Mouse (Mus musculus) forebrain, embryonic 11.5 days (tissue): ENCODE data around the gene Tanc2. TPM values are rescaled to one million over a fixed set of nuclear protein-coding genes. Genes with fewer than 3 reads are reported as not detected.

Experiments
- microRNA-seq: library from miRNA; unstranded; fragments of <30 nt; microRNA quantifications from one replicate; pipeline ENCODE4, GENCODE M21; 2016; ENCODE audit not compliant: insufficient number of aligned reads
- polyA plus RNA-seq: library from polyadenylated mRNA; unstranded; fragments of >200 nt; fragmentation: Nextera tagmentation; extraction: Ambion mirVana; gene quantifications from 2 replicates; pipeline ENCODE4 v1.2.1, GENCODE M21; 2014

Gene Tanc2
- polyA plus RNA-seq, 1 experiment from 2014 or later, result 13.9 TPM

Small RNAs within 50 kb of the gene (microRNA-seq; reads per million reads assigned to microRNA genes)
- gene Gm23990, result not detected

Other genes starting within 250 kb of the Tanc2 start
- 0.55 TPM in 1 of 2 replicates, not detected in the other for gene March10, start 133.3 kb upstream of the Tanc2 start, polyA plus RNA-seq